Mouse (Mus musculus): Measurements from ENCODE around the gene Phyh. TPM values are rescaled to one million over a fixed set of nuclear protein-coding genes. Genes with fewer than 3 reads are reported as not detected.
"Not testable (repeated sequence)": the region's sequence is repeated elsewhere in the genome, so short reads cannot be mapped to it uniquely, and the experiment has no call there.

Phyh gene
- polyA plus RNA-seq, 1 experiment, result 1,033 TPM

DNA sequence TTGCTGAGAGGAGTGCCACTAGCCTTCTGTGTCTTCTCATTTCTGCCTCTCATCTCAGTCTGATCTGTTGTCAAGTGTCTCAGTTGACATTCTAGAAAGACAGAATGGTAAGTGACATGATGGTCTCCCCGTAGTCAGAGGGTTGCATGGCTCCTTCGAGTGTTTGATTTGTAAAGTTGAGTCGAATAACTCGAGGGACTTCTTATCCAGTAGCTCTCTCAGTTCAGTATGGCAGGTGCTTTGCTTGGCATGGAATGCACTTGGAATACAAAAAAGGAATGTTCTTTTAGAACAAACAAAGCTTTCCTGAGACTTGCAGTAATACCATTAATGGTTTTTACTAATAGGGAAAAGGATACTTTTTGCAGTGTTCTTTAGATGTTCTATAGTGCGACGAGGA lies 11.7 kb upstream of the Phyh start:
- Histone ChIP-seq H3K4me3 (ENCODE audit: insufficient read depth, low read depth, low read length) (no peak overlapping the region), H3K27ac (replicated peaks; ENCODE audit: low read depth, low read length) (no peak overlapping the region), H3K4me1 (ENCODE audit: control insufficient read depth, insufficient read depth, insufficient read length, low read length) (no peaks in the 10 kb centered on the region)

DNA sequence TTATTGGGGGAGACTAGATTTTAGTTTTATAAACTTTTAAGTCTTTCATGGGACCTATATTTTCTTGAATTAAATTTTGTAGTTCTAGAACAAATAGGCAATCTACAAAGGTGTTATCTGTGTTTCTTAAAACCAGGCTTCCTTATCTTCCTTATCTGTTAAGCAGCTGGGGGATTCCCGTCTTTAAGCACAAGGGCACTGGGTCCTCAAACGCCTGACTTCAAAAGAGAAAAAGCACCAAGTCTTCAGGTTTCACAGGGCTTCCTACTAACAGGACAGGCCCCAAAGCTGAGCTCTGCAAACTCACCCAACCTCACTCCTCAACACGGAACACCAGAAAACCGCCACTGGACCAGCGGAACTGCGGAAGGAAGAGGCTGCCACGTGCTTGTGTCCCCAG lies 10.9 kb upstream of the Phyh start:
- no peak overlapping the region for H3K4me3 ChIP-seq (ENCODE audit: insufficient read depth, low read depth, low read length)
- H3K27ac ChIP-seq (replicated peaks; ENCODE audit: low read depth, low read length), result no peak overlapping the region
- no peaks in the 10 kb centered on the region for H3K4me1 ChIP-seq (ENCODE audit: control insufficient read depth, insufficient read depth, insufficient read length, low read length)

DNA sequence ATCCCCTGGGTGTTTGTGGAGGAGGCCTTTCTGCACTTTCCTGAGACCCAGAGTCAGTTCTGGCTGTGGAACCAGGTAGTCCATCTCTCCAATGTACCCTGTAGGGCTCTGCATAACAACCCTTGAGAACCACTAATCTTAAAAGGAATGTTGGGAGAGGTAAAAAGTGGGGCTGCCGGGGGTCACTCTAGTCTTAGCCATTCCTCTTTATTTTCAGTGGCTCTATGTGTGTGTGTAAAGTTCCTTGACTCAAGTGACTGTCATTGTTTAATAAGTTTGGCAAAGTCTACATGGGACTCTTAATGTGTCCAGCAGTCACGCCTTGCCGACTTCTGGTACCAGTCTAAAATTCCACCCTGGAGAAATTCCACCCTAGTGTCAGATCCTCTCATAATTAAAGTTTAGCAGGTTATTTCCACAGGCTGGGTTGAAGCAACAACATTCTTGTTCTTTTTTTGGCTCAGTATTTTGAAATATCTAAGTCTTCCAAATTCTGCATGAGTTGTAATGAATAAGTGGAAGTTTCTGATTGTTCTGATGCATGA lies 10.0 kb upstream of the Phyh start:
- Histone ChIP-seq H3K4me1 (ENCODE audit: control insufficient read depth, insufficient read depth, insufficient read length, low read length) (no peaks in the 10 kb centered on the region), H3K27ac (replicated peaks; ENCODE audit: low read depth, low read length) (no peak overlapping the region), H3K4me3 (ENCODE audit: insufficient read depth, low read depth, low read length) (no peak overlapping the region)

DNA sequence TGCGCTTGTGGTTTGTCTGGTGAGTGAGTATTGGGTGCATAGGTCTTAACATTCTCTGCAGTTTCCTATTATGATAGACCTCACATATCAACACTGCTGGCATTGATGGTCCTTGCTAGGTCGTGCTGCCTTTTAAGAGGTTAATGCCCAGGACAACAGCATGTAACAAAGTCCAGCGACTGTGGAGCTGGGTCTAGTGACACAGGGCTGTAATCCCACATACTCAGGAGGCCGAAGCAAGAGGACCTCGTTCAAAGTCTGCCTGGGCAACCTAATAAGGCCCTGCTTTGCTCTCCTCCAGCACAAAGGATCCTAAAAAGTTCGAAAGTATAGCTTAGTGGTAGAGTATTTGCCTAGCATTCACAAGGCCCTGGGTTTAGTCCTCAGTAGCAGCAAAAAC lies 8.9 kb upstream of the Phyh start:
- H3K27ac ChIP-seq (replicated peaks; ENCODE audit: low read depth, low read length), result no peak overlapping the region
- no peaks in the 10 kb centered on the region for H3K4me1 ChIP-seq (ENCODE audit: control insufficient read depth, insufficient read depth, insufficient read length, low read length)
- H3K4me3 ChIP-seq (ENCODE audit: insufficient read depth, low read depth, low read length), result no peak overlapping the region

DNA sequence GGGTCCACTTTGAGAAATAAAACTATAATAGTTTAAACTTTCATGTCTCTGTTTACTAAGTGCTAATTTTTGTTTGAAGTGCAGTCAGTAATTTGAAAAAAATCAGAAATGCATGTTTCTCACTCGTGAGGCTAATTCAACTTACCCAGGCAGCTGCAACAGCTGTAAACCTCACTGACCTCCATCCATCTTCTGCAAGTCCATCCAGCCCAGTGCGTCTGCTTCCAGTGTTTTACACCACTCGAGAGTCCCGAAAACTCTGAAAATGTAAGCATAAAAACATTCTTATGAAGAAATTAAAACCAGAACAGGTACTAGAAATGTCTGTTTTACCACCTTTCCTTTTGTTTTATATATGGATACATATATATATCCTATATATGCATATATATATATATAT lies 8.3 kb upstream of the Phyh start:
- Histone ChIP-seq H3K4me1 (ENCODE audit: control insufficient read depth, insufficient read depth, insufficient read length, low read length) (no peaks in the 10 kb centered on the region), H3K27ac (replicated peaks; ENCODE audit: low read depth, low read length) (no peak overlapping the region), H3K4me3 (ENCODE audit: insufficient read depth, low read depth, low read length) (no peak overlapping the region)

DNA sequence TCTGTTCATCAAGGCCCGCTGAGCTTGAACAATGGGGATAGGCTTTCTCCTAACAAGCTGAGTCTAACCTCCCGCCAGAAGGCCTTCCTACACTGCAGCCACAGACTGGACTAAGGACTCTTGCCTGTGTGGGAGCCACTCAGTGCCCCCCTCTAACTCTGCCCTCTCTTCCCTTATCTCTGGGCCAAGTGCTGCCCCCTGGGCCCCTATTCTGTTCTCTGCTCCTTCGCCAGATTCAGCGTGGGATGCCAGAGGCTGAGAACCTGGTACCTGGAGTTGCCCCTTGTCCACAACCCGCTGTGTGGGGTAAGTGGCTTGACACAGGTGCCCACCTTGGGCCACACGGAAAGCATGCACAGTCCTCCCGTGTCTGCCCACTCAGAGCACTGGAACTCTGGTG lies 4.9 kb upstream of the Phyh start:
- no peak overlapping the region for H3K27ac ChIP-seq (replicated peaks; ENCODE audit: low read depth, low read length)
- H3K4me3 ChIP-seq (ENCODE audit: insufficient read depth, low read depth, low read length), result no peak overlapping the region
- H3K4me1 ChIP-seq (ENCODE audit: control insufficient read depth, insufficient read depth, insufficient read length, low read length), result no peaks in the 10 kb centered on the region

DNA sequence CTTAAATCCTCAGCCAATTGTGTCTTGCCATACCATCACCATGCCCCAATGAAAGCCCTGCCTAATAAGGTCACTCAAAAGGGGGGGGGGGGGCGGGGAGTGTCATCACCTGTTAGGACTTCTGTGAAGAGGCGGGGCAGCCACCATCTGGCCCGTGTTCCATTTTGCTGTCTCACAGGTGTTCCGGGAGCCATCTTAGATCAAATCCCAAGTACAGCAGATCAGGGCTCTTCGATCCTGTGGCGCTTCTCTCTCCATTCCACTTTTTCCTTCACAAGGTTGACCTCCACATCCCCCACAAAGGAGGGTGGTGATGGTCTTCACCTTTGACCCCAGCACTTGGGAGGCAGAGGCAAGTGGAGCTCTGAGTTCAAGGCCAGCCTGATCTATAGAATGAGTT lies 2.8 kb upstream of the Phyh start:
- H3K4me3 ChIP-seq (ENCODE audit: insufficient read depth, low read depth, low read length), result no peak overlapping the region
- peaks cover 3% of the 10 kb centered on the region; the same call in 1 of the 2 replicates for H3K4me1 ChIP-seq (ENCODE audit: control insufficient read depth, insufficient read depth, insufficient read length, low read length)
- H3K27ac ChIP-seq (replicated peaks; ENCODE audit: low read depth, low read length), result no peak overlapping the region

DNA sequence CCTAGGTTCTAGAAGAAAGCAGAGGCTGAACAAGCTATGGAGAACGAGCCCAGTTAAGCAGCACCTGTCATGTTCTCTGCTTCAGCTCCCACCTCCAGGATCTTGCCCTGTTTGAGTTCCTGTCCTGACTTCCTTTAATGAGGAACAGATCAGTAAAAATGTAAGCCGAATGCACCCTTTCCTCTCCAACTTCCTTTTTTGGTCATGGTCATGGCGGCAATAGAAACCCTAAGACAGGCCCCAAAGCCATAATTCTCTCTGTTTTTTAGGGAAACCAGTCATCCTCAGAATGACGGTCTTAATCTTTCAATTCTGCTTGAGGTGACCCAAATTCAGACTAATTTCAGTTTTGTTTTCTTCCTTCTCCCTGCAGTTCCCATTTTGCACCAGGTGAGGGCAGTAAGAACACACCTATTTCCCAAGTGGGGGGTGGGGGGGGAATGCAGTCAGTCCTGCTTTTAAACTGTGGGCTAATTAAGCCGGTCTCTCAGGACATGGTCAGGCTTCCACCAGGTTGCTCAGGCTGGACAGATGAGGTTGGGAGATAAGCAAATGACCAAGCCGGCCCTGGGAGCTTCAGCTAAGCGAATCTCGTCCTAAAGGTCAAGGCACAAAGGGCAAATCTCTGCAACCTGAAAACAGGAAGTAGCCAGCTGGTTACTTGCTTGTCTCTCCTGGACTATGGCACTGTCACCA lies 1.3 kb upstream of the Phyh start:
- H3K27ac ChIP-seq (replicated peaks; ENCODE audit: low read depth, low read length), result peak overlapping the region; percentile 94
- H3K4me1 ChIP-seq (ENCODE audit: control insufficient read depth, insufficient read depth, insufficient read length, low read length), result peaks cover 3% of the 10 kb centered on the region; the same call in 1 of the 2 replicates
- H3K4me3 ChIP-seq (ENCODE audit: insufficient read depth, low read depth, low read length), result peak overlapping the region; percentile 56

DNA sequence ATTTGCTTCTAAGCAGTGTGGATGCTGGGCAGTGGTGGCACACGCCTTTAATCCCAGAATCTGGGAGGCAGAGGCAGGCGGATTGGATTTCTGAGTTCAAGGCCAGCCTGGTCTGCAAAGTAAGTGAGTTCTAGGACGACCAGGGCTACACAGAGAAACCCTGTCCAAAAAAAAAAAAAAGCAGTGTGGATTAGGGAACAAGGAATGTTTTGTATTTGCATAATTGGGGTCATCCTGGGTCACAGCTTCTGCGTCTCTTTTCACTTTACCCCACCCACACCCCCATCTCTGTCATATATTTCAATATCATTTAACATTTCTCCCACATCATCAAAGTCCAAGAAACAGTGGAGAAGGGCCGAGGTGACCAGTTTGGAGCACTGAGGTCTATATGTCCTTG lies 2.2 kb downstream of the Phyh start:
- H3K4me1 ChIP-seq (ENCODE audit: control insufficient read depth, insufficient read depth, insufficient read length, low read length), result peaks cover 3% of the 10 kb centered on the region; the same call in 1 of the 2 replicates

DNA sequence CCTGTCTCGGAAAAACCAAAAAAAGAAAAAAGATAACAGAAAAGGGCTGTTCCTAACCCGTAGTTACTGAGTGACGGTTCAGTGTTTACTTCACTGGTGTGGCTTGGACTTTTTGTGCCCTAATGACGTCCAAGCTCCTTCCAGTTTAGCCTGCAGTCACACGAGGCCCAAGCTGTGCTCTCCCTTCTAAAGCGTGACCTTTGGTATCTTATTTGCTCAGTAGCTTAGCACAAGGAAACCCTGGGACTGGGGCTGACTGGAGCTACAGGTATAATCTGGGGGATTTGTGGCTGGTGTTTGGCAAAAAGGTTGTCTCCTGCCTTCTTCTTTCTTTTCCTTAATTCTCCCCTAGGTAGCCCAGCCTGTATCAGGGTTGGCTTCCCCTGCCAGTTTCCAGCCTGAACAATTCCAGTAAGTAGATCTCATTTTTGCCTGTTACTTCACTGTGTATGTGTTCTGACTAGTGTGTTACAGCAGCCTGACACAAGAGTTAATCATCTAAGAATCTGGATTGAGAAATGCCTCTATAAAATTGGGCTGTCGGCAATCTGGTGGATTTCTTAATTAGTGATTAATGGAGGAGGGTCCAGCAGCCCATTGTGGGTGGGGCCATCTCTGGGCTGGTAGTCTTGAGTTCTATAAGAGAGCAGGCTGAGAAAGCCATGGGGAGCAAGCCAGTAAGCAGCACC lies 3.8 kb downstream of the Phyh start:
- peaks cover 3% of the 10 kb centered on the region; the same call in 1 of the 2 replicates for H3K4me1 ChIP-seq (ENCODE audit: control insufficient read depth, insufficient read depth, insufficient read length, low read length)
- no peak overlapping the region for H3K27ac ChIP-seq (replicated peaks; ENCODE audit: low read depth, low read length)
- no peak overlapping the region for H3K4me3 ChIP-seq (ENCODE audit: insufficient read depth, low read depth, low read length)

More for the DNA sequence above, 2.2 kb downstream of the Phyh start:
- Histone ChIP-seq H3K4me3 (ENCODE audit: insufficient read depth, low read depth, low read length) (no peak overlapping the region), H3K27ac (replicated peaks; ENCODE audit: low read depth, low read length) (no peak overlapping the region)

DNA sequence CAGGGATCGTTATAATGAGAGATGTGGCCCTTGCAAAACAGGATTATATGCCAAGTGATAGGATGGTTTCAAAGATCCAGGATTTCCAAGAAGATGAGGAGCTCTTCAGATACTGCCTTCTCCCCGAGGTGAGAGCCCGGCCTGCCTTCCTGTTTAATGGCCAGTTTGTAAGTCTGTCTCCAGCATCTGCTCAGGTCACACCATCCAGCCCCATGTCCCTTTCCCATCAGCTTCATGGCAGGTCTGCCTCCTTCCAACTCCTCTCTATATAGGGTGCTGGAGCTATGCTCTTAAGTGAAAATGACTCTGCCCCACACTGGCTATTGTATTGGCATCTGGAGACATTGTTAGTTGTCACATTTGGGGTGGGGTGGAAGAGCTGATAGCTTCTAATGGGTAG lies 8.6 kb downstream of the Phyh start:
- Histone ChIP-seq H3K27ac (replicated peaks; ENCODE audit: low read depth, low read length) (no peak overlapping the region), H3K4me3 (ENCODE audit: insufficient read depth, low read depth, low read length) (no peak overlapping the region)

DNA sequence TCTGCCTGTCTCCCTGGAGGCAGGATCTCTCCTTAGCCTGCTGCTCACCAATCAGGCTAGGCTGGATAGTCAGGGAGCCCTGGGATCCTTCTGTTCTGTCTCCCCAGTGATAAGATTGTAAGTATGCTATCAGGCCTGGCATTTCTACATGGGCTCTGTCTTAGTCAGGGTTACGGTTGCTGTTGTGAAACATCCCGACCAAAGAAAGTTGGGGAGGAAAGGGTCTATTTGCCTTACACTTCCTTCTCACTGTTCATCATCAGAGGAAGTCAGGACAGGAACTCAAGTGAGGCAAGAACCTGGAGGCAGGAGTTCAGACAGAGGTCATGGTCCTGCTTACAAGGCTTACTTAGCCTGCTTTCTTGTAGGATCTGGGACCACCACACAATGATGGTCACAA lies 10.4 kb downstream of the Phyh start:
- H3K4me1 ChIP-seq (ENCODE audit: control insufficient read depth, insufficient read depth, insufficient read length, low read length), result no peaks in the 10 kb centered on the region
- H3K4me3 ChIP-seq (ENCODE audit: insufficient read depth, low read depth, low read length), result no peak overlapping the region
- no peak overlapping the region for H3K27ac ChIP-seq (replicated peaks; ENCODE audit: low read depth, low read length)

More for the DNA sequence above, 8.6 kb downstream of the Phyh start:
- no peaks in the 10 kb centered on the region for H3K4me1 ChIP-seq (ENCODE audit: control insufficient read depth, insufficient read depth, insufficient read length, low read length)

DNA sequence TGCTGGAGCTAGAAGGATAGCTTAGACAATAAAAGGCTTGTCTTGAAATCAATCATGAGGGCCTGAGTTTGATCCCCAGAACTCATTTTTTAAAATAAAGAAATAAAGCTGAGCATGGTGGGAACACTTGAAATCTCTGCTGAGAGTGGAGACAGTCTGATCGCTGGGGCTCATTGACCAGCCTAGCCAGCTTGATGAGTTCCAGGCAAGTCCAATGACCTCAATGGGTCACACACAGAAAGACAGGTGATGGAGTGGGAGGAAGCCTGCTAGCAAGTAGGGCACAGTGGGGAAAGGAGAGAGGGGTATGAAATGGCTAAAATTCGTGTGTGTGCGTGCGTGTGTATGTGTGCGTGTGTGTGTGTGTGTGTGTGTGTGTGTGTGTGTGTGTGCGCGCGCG lies 15.7 kb downstream of the Phyh start:
- Histone ChIP-seq H3K4me3 (ENCODE audit: insufficient read depth, low read depth, low read length) (no peak overlapping the region), H3K4me1 (ENCODE audit: control insufficient read depth, insufficient read depth, insufficient read length, low read length) (no peaks in the 10 kb centered on the region), H3K27ac (replicated peaks; ENCODE audit: low read depth, low read length) (no peak overlapping the region)

DNA sequence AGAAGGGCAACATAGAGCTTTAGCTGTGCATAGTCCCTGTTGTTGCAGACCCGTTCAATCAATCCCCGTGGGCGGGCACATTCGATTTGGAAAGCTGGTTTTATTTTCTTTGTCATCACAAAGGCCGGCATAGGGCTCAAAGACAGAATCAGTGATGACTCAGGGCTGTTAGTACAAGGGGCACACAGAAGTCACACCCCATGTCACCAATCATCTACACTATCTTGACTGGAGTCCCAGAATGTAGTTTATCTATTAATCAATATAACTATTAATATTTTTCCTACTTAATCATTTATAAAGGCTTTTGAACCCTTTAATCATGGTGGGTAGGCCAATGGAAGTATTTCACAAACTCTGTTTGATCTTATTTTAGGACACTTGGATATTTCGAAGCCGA lies 19.1 kb downstream of the Phyh start:
- no peak overlapping the region for H3K27ac ChIP-seq (replicated peaks; ENCODE audit: low read depth, low read length)

DNA sequence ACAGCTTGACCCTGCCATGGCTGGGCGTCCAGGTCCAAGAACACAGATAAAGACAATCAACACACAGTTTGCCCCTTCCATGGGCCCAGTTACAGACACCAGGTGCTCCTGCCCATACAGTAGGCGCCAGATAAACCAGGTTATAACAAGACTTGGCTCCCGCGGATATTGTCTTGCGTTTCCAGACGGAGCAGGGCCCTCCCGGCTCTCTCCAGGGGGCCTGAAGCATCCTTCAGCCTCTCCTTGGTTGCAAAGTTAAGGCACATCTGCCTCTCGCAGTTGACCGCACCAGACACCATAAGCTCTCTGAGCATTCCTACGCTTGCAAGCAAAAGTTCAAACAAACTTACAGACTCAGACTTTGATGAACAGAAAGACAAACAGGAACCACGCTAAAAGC lies 22.0 kb downstream of the Phyh start:
- no peak overlapping the region for H3K4me3 ChIP-seq (ENCODE audit: insufficient read depth, low read depth, low read length)
- no peaks in the 10 kb centered on the region for H3K4me1 ChIP-seq (ENCODE audit: control insufficient read depth, insufficient read depth, insufficient read length, low read length)
- no peak overlapping the region for H3K27ac ChIP-seq (replicated peaks; ENCODE audit: low read depth, low read length)

More for the DNA sequence above, 19.1 kb downstream of the Phyh start:
- Histone ChIP-seq H3K4me1 (ENCODE audit: control insufficient read depth, insufficient read depth, insufficient read length, low read length) (no peaks in the 10 kb centered on the region), H3K4me3 (ENCODE audit: insufficient read depth, low read depth, low read length) (no peak overlapping the region)

DNA sequence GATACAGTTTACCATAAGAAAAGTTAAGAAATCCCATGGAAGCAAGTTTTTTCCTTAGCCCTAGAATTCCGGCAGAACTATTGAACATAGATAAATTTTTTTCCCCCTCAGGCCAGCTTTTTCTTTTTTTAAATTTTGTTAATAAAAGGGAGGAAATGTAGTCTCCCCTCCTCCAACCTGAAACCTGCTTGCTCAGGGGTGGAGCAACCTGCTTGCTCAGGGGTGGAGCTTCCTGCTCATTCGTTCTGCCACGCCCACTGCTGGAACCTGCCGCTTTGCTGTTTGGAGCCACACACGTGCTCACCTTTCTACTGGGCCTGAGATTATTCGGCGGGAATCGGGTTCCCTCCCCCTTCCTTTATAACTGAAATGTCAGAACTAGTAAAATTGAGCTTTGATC lies 30.9 kb downstream of the Phyh start:
- not testable (repeated sequence) for H3K4me3 ChIP-seq (ENCODE audit: insufficient read depth, low read depth, low read length); H3K27ac ChIP-seq (replicated peaks; ENCODE audit: low read depth, low read length); H3K4me1 ChIP-seq (ENCODE audit: control insufficient read depth, insufficient read depth, insufficient read length, low read length)

All from brown adipose tissue, adult 24 weeks (tissue).